26 mouse cellular contexts compared by ENCODE assay signal in genomic region chr12:57960171-57960570, GRCm38 (mm10).
DNase-seq lines count a peak whose midpoint lies in the region; ATAC-seq and TF ChIP-seq lines count a peak whose summit lies in the region.
"Had no signal": no experiment of that assay in that cellular context is flagged by ENCODE, and none has a peak within 500 bp of the region (broad histone marks: within the 10 kb centered on the region; RNA-seq: fewer than 3 reads in every experiment).

No protein-coding gene starts in this region.

- TF ChIP-seq EP300 in liver, embryonic 14.5 days (IDR thresholded peaks at IDR 0.05; ENCODE audit: low read depth), result no peak

- H3K9ac ChIP-seq in liver, embryonic 14.5 days (replicated peaks), result no peak overlapping the region
- H3K9ac ChIP-seq in liver, embryonic 12.5 days, result no peak overlapping the region
- H3K9ac ChIP-seq in hindbrain, embryonic 11.5 days (ENCODE audit: low read depth, low read length), result no peak overlapping the region
- no peak overlapping the region for H3K9ac ChIP-seq in hindbrain, embryonic 14.5 days
- H3K9ac ChIP-seq: embryonic facial prominence, embryonic 12.5 days; forebrain, embryonic 15.5 days; heart, embryonic 12.5 days; lung, embryonic 15.5 days had no signal

- no peak overlapping the region for H3K4me3 ChIP-seq in liver, embryonic 14.5 days (ENCODE audit: insufficient read depth in 1 of 2, low read depth in 2 of 2, low read length in 2 of 2)
- H3K4me3 ChIP-seq in liver, embryonic 12.5 days, result no peak overlapping the region
- no peak overlapping the region for H3K4me3 ChIP-seq in hindbrain, embryonic 11.5 days (ENCODE audit: low read depth, low read length)
- H3K4me3 ChIP-seq in hindbrain, embryonic 14.5 days (replicated peaks; ENCODE audit: low read length), result no peak overlapping the region
- H3K4me3 ChIP-seq: embryonic facial prominence, embryonic 12.5 days; forebrain, embryonic 10.5 days; forebrain, embryonic 15.5 days; heart, embryonic 12.5 days; lung, embryonic 15.5 days; midbrain, embryonic 10.5 days had no signal

- no peak for DNase-seq in liver, embryonic 14.5 days (ENCODE audit: low read depth in 3 of 3, low spot score in 3 of 3)
- DNase-seq in B cell, adult 2 months, result peak; percentile 1 to 4
- peak; percentile 71 for DNase-seq in ES-CJ7 (ENCODE audit: low read depth, low spot score)
- peak; percentile 16 for DNase-seq in WW6 (ENCODE audit: low read depth, low spot score)
- DNase-seq in hindbrain, embryonic 11.5 days (ENCODE audit: low spot score), result no peak
- DNase-seq in hindbrain, embryonic 14.5 days (ENCODE audit: low spot score), result no peak
- no peak for DNase-seq in left cerebral cortex, adult 11 months (ENCODE audit: low spot score)
- DNase-seq: adrenal gland, postnatal 10 days; cerebellum, adult 8-10 months; cerebellum, postnatal 25 days; gastrocnemius, postnatal 25 days; heart, adult 18-20 months; heart, postnatal 4 days; kidney, adult 18-20 months; kidney, postnatal 4 days; liver had no signal

- H3K36me3 ChIP-seq in liver, embryonic 14.5 days (replicated peaks; ENCODE audit: control insufficient read depth, insufficient read depth, low read depth), result no peaks in the 10 kb centered on the region
- H3K36me3 ChIP-seq in liver, embryonic 12.5 days, result no peaks in the 10 kb centered on the region
- H3K36me3 ChIP-seq in hindbrain, embryonic 11.5 days (ENCODE audit: control insufficient read depth, insufficient read depth, low read length), result no peaks in the 10 kb centered on the region
- no peaks in the 10 kb centered on the region for H3K36me3 ChIP-seq in hindbrain, embryonic 14.5 days (replicated peaks; ENCODE audit: control insufficient read depth, insufficient read depth)
- H3K36me3 ChIP-seq: embryonic facial prominence, embryonic 12.5 days; forebrain, embryonic 10.5 days; forebrain, embryonic 15.5 days; G1E; heart, embryonic 12.5 days; lung, embryonic 15.5 days; midbrain, embryonic 10.5 days had no signal

- WGBS in liver, embryonic 14.5 days (ENCODE audit: insufficient replicate concordance), result 64% methylated on average over 6 of the region's 6 CpGs
- WGBS in liver, embryonic 12.5 days (ENCODE audit: insufficient replicate concordance), result 56% methylated on average over 6 of the region's 6 CpGs
- WGBS in hindbrain, embryonic 11.5 days, result 76% methylated on average over 6 of the region's 6 CpGs
- 81% methylated on average over 6 of the region's 6 CpGs for WGBS in hindbrain, embryonic 14.5 days

- ATAC-seq in liver, embryonic 14.5 days (ENCODE audit: insufficient read depth), result no peak
- no peak for ATAC-seq in liver, embryonic 12.5 days
- ATAC-seq in hindbrain, embryonic 11.5 days (ENCODE audit: low FRiP score), result no peak
- ATAC-seq in hindbrain, embryonic 14.5 days (ENCODE audit: low FRiP score), result no peak
- ATAC-seq: forebrain, embryonic 15.5 days; hindbrain, embryonic 16.5 days; midbrain, embryonic 16.5 days had no signal

- H3K9me3 ChIP-seq in liver, embryonic 14.5 days (ENCODE audit: control insufficient read depth, low read length), result no peaks in the 10 kb centered on the region
- 0 out of 2 replicates have a peak, but pooled peaks cover 6% of the 10 kb centered on the region for H3K9me3 ChIP-seq in liver, embryonic 12.5 days (replicated peaks)
- H3K9me3 ChIP-seq in hindbrain, embryonic 11.5 days (ENCODE audit: control insufficient read depth, low read length), result no peaks in the 10 kb centered on the region
- H3K9me3 ChIP-seq in hindbrain, embryonic 14.5 days (ENCODE audit: control insufficient read depth, low read length), result no peaks in the 10 kb centered on the region
- H3K9me3 ChIP-seq: embryonic facial prominence, embryonic 12.5 days; forebrain, embryonic 10.5 days; forebrain, embryonic 15.5 days; G1E; heart, embryonic 12.5 days; lung, embryonic 15.5 days; midbrain, embryonic 10.5 days had no signal

- no peak overlapping the region for H3K27ac ChIP-seq in liver, embryonic 14.5 days
- H3K27ac ChIP-seq in liver, embryonic 12.5 days, result no peak overlapping the region
- H3K27ac ChIP-seq in hindbrain, embryonic 11.5 days (ENCODE audit: low read depth, low read length), result no peak overlapping the region
- H3K27ac ChIP-seq in hindbrain, embryonic 14.5 days, result no peak overlapping the region
- H3K27ac ChIP-seq: embryonic facial prominence, embryonic 12.5 days; forebrain, embryonic 10.5 days; forebrain, embryonic 15.5 days; lung, embryonic 15.5 days; midbrain, embryonic 10.5 days had no signal

- H3K27me3 ChIP-seq in liver, embryonic 14.5 days (ENCODE audit: control insufficient read depth, insufficient read depth, low read length), result no peaks in the 10 kb centered on the region
- H3K27me3 ChIP-seq in liver, embryonic 12.5 days (replicated peaks), result no peaks in the 10 kb centered on the region
- no peaks in the 10 kb centered on the region for H3K27me3 ChIP-seq in hindbrain, embryonic 11.5 days (ENCODE audit: control insufficient read depth, insufficient read depth, low read length)
- H3K27me3 ChIP-seq in hindbrain, embryonic 14.5 days (ENCODE audit: control insufficient read depth, insufficient read depth, low read length), result no peaks in the 10 kb centered on the region
- H3K27me3 ChIP-seq: embryonic facial prominence, embryonic 12.5 days; forebrain, embryonic 15.5 days; heart, embryonic 12.5 days; lung, embryonic 15.5 days had no signal

- TF ChIP-seq CTCF in liver, embryonic 14.5 days (IDR thresholded peaks at IDR 0.05; ENCODE audit: low read depth), result peak; percentile 20; the same call in 1 of the 2 replicates

- H3K4me2 ChIP-seq in liver, embryonic 14.5 days (ENCODE audit: low read depth), result no peak overlapping the region
- H3K4me2 ChIP-seq in liver, embryonic 12.5 days, result no peak overlapping the region
- no peak overlapping the region for H3K4me2 ChIP-seq in hindbrain, embryonic 11.5 days (replicated peaks; ENCODE audit: low read depth, low read length)
- no peak overlapping the region for H3K4me2 ChIP-seq in hindbrain, embryonic 14.5 days (replicated peaks)
- H3K4me2 ChIP-seq: embryonic facial prominence, embryonic 12.5 days; forebrain, embryonic 15.5 days; heart, embryonic 12.5 days; lung, embryonic 15.5 days had no signal

- no peaks in the 10 kb centered on the region for H3K4me1 ChIP-seq in liver, embryonic 14.5 days (replicated peaks; ENCODE audit: control insufficient read depth in 2 of 2, insufficient read depth in 2 of 2, low read length in 1 of 2)
- H3K4me1 ChIP-seq in liver, embryonic 12.5 days, result no peaks in the 10 kb centered on the region
- no peaks in the 10 kb centered on the region for H3K4me1 ChIP-seq in hindbrain, embryonic 11.5 days (replicated peaks; ENCODE audit: control insufficient read depth, insufficient read depth, low read length)
- no peaks in the 10 kb centered on the region for H3K4me1 ChIP-seq in hindbrain, embryonic 14.5 days (replicated peaks; ENCODE audit: control insufficient read depth, insufficient read depth, low read length)
- H3K4me1 ChIP-seq: embryonic facial prominence, embryonic 12.5 days; forebrain, embryonic 10.5 days; forebrain, embryonic 15.5 days; heart, embryonic 12.5 days; lung, embryonic 15.5 days; midbrain, embryonic 10.5 days had no signal

Comparison
In these comparisons a context has a peak if more than half of its experiments do, and no peak if none do; other contexts are left out.
1. DNase-seq: peak in B cell, adult 2 months (2 of 2), ES-CJ7 (single experiment) and WW6 (single experiment); none in liver, embryonic 14.5 days (0 of 3), hindbrain, embryonic 11.5 days (single experiment), hindbrain, embryonic 14.5 days (single experiment) and left cerebral cortex, adult 11 months (single experiment).